Mouse (Mus musculus) cortical plate, adult 2 months (tissue): ENCODE data around the gene Ccl7.

Source experiments
- CTCF ChIP-seq: fragments of 200-500 bp; IDR thresholded peaks from 2 replicates; pipeline ENCODE4 v1.5.1; 2011; ENCODE audit warnings: mild to moderate bottlenecking, control low read depth, low read length; ENCODE audit not compliant: insufficient read depth; ENCODE audit errors: extremely low read depth
- POLR2A ChIP-seq: fragments of 200-500 bp; IDR thresholded peaks from 2 replicates; pipeline ENCODE4 v1.6.1; 2011; ENCODE audit warnings: mild to moderate bottlenecking, low read length, control low read depth; ENCODE audit not compliant: insufficient read depth; ENCODE audit errors: extremely low read depth

GRCm38 (mm10) chr11:82034446-82034845 is 11.1 kb upstream of the Ccl7 start:
- TF ChIP-seq CTCF (no peak), POLR2A (no peak)
